Mouse (Mus musculus) cerebellum, postnatal 25 days (tissue): Measurements from ENCODE around the gene Dbx2.
A peak's percentile ranks its signal among the peaks of the same experiment; 100 is the strongest.

Experiments
- DNase-seq, 2 experiments: peaks; one replicate each; pipeline ENCODE4 v3.0.0; 2021; ENCODE audit warnings: mixed read lengths in 2 of 2

The Dbx2 gene

GRCm38 (mm10) chr15:95622797-95623196, 33.0 kb downstream of the Dbx2 start:
- no peak for DNase-seq

- no peak for DNase-seq
Measured at GRCm38 (mm10) chr15:95612600-95612999, 43.2 kb downstream of the Dbx2 start.

GRCm38 (mm10) chr15:95601179-95601578, 54.6 kb downstream of the Dbx2 start:
- DNase-seq = no peak

- DNase-seq = peak in 1 of 2 experiments; percentile 15
Measured at GRCm38 (mm10) chr15:95598630-95599029, 57.1 kb downstream of the Dbx2 start.

- no peak for DNase-seq
Measured at GRCm38 (mm10) chr15:95586906-95587305, 68.9 kb downstream of the Dbx2 start.

- DNase-seq = no peak
Measured at GRCm38 (mm10) chr15:95584891-95585290, 70.9 kb downstream of the Dbx2 start.

DNA sequence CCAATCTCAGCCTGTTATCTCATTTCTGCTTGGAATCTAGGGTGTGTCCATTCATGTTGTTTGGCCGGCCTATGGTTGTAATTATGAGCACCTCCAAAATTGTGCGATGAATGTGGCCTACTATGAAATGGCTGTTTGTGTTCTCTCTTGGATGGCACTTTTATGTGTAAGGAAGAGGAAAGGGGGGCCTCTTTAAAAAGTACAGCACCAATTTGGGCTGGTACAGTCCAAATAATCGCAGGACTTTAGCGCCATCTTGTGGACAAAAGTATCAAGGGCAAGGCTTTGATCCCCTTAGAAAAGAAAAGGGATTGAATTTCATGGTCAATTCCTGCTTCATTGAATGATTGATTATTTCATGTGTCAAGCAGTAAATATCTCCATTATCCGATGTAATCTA, 81.1 kb downstream of the Dbx2 start:
- DNase-seq = peak; percentile 49 to 76
